Mouse (Mus musculus): ENCODE data around the gene Sdhaf3. TPM values are rescaled to one million over a fixed set of nuclear protein-coding genes. Genes with fewer than 3 reads are reported as not detected.

Sdhaf3 gene
- total RNA-seq, 2 experiments from 2014 or later = 5.4 to 6.5 TPM

DNA sequence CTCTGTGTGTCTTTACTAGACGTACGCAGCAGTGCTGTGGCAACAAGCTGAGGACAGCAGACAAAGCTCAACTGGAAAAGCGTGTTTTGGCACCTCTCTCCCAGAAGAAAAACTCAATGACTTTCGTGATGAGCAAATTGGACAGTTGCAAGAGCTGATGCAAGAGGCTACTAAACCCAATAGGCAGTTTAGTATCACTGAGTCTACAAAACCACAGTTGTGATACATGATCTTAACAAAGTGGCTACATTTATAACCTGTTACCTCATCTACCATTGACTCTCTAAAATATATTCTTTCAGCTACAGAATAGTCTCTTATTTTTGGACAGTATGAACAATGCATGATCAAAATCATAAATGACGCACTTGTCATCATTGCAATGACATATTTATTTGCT, 83.0 kb downstream of the Sdhaf3 start:
- intact Hi-C loops (cut with DNase I) = no loop called here
- DNase-seq (ENCODE audit: low spot score in 2 of 2) = no peak

GRCm38 (mm10) chr6:7041912-7042311, 86.1 kb downstream of the Sdhaf3 start:
- no peak for DNase-seq (ENCODE audit: low spot score in 2 of 2)
- intact Hi-C loops (cut with DNase I) = no loop called here

- intact Hi-C loops (cut with DNase I) = no loop called here
- no peak for DNase-seq (ENCODE audit: low spot score in 2 of 2)
Measured at GRCm38 (mm10) chr6:7062819-7063218, 107.0 kb downstream of the Sdhaf3 start.

DNA sequence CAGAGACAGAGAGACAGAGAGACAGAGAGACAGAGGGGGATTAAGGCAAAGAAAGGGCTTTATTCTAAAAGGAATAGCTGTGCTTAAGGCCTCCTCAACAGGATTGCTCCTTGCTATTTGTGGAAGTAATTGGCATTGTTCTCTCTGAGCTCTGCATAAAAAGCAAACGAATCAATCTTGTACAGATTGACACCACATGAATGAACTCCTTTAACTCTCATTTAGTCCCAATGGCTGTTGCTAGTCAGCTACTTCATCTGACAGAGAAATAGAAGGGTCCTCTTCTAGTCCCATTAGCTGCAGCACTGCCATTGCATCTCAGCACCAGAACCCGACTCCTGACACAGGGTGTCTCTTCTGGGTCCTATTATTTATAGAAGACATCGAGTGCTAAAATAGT, 113.0 kb downstream of the Sdhaf3 start:
- intact Hi-C loops (cut with DNase I) = no loop called here
- no peak for DNase-seq (ENCODE audit: low spot score in 2 of 2)

DNA sequence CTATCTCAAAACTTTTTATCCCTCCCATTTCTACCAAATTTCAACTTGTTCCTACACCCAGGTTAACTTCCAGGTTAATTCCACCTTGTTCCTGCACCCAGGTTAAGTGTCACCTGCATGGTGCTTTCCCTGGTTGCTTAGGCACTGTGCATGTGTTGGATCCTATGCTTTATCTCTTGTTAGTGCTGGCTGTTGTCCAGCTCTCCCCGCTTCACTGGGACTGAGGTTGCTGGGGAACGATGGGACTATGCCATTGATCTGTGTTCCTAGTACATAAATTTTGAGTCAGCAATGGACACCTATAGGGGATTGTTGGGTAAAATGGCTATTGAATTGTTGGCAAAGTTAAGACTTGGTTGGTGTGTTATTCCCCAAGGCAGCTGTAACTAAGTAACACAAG, 113.7 kb downstream of the Sdhaf3 start:
- DNase-seq (ENCODE audit: low spot score in 2 of 2) = no peak
- intact Hi-C loops (cut with DNase I) = no loop called here

GRCm38 (mm10) chr6:7082054-7082453, 126.2 kb downstream of the Sdhaf3 start:
- intact Hi-C loops (cut with DNase I) = no loop called here
- DNase-seq (ENCODE audit: low spot score in 2 of 2) = no peak

DNA sequence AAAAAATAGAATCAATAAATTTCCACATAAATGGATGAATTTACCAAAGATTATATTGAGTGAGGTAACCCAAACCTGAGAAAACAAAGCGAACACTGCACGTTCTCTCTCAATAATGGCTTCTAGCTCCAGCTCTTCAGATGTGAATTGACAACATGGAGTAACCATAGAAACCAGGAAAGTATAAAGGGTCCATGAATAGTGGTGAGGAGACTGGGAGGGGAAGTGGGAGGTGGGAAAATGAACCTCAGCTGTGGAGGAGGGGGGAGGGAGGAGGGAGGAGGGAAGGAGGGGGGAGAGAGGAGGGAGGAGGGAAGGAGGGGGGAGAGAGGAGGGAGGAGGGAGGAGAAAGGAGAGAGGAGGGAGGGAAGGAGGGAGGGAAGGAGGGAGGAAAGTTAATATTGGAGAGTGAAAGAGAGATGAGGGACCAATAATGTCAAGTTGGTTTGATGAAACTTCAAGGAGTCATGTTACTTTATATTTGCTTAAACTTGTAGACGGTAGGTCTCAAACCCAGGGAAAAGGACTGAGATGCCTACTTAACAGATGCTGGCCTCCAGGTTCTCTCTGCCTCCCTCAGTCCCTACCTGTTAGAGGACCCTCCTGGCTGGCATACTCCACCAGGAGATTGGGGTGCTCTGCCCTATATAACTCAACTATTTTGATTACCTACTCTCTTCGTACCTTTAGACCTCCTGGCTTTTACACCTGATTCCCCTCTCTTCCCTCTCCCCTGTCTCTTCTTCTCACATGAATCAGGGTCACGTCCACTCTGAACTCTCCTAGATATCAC, 126.9 kb downstream of the Sdhaf3 start:
- intact Hi-C loops (cut with DNase I) = no loop called here
- DNase-seq (ENCODE audit: low spot score in 2 of 2) = no peak

GRCm38 (mm10) chr6:7083661-7084060, 127.9 kb downstream of the Sdhaf3 start:
- no peak for DNase-seq (ENCODE audit: low spot score in 2 of 2)
- intact Hi-C loops (cut with DNase I) = no loop called here

DNA sequence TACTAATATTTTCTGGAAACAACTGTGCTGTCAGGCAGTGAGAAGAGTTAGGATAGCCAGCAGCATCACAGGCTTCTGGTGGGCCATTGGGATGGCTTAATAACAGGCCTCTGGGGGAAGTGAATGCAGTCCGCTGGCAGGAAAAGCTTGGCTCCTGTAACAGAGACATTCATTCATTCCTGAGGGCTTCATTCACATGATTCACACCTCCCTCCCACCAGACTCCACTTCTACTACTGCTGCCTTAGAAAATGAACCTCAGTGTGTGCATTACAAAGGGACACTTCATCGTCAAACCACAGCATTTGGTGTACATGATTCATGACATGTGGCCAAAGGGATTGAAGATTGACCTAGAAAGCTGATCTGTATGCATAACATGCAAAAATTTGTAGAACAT, 128.6 kb downstream of the Sdhaf3 start:
- no peak for DNase-seq (ENCODE audit: low spot score in 2 of 2)
- intact Hi-C loops (cut with DNase I) = no loop called here

DNA sequence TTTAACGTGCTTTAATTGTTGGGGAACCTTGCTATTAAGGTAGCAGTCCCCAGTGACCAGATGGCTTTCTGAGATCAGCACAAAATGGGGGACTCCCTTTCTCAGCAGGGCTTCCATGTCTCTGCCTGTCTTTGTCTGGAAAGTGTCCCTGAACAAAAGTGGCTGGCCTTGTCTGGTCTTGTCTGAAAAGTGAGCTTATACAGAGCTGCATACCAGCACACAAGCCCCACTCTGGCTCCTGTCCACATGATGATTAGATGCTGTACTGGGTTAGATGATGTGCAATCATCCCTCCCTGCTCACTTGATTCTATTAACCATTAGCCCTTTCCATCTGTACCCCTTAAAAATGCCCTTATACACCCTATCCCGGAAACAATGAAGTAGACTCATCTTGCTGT, 129.7 kb downstream of the Sdhaf3 start:
- DNase-seq (ENCODE audit: low spot score in 2 of 2) = no peak
- intact Hi-C loops (cut with DNase I) = no loop called here

DNA sequence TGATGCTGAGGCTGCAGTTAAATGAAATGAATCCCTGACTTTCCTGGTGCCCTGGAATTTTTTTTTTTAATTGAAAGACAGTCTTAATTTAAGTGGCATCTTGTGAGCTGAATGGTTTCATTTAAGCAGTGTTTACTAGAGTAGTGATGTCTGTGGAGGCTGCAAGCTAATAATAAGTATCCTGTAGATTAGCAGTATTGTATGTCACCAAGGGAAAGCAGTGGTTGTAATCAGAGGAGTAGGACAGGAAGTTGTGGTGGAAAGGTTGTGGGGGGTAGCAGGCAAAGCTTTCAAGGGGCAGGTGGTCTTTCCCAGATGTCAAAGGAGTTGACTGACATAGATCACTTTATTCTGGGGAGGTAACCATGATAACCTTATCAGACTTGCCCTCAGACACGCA, 136.3 kb downstream of the Sdhaf3 start:
- no peak for DNase-seq (ENCODE audit: low spot score in 2 of 2)
- intact Hi-C loops (cut with DNase I) = no loop called here

Other genes with a start within 250 kb of the Sdhaf3 start
- gene Dlx6, start 92.7 kb upstream of the Sdhaf3 start, total RNA-seq (2021) = 10 to 100 TPM; 10.5 to 15.6 TPM
- gene Dlx5, start 73.9 kb upstream of the Sdhaf3 start, total RNA-seq (2021) = 1 to 10 TPM; 7.4 to 9.6 TPM

All from left cerebral cortex, postnatal 36 days (tissue).